Mouse (Mus musculus) ES-Bruce4 (cell line): Measurements from ENCODE around the gene Gm17617. TPM values are rescaled to one million over a fixed set of nuclear protein-coding genes. Genes with fewer than 3 reads are reported as not detected.
A peak's percentile ranks its signal among the peaks of the same experiment; 100 is the strongest.

Experiments
- H3K27ac ChIP-seq: 2 replicates; pipeline ENCODE4 v1.5.1; 2012; ENCODE audit warnings: low read length, inconsistent platforms; ENCODE audit not compliant: insufficient read depth
- H3K27me3 ChIP-seq: 2 replicates; pipeline ENCODE4 v1.6.1; 2012; ENCODE audit warnings: mild to moderate bottlenecking, low read length, inconsistent platforms; ENCODE audit not compliant: control insufficient read depth, poor library complexity, insufficient read depth, severe bottlenecking
- H3K36me3 ChIP-seq: 2 replicates; pipeline ENCODE4 v1.6.1; 2012; ENCODE audit warnings: inconsistent platforms, mild to moderate bottlenecking, low read length, moderate library complexity; ENCODE audit not compliant: control insufficient read depth, poor library complexity, insufficient read depth, severe bottlenecking
- H3K4me1 ChIP-seq: one replicate; pipeline ENCODE4 v1.8.1; 2011; ENCODE audit warnings: low read length; ENCODE audit not compliant: control insufficient read depth, insufficient read depth
- H3K4me3 ChIP-seq: 2 replicates; pipeline ENCODE4 v1.5.1; 2011; ENCODE audit warnings: low read depth, mild to moderate bottlenecking, low read length
- H3K9ac ChIP-seq: 2 replicates; pipeline ENCODE4 v1.6.1; 2012; ENCODE audit warnings: low read depth, mild to moderate bottlenecking, inconsistent platforms; ENCODE audit not compliant: poor library complexity, severe bottlenecking
- H3K9me3 ChIP-seq: replicated peaks from 2 replicates; pipeline ENCODE4 v1.6.1; 2012; ENCODE audit warnings: mild to moderate bottlenecking, low read length, inconsistent platforms; ENCODE audit not compliant: control insufficient read depth, poor library complexity, insufficient read depth, severe bottlenecking
- CTCF ChIP-seq: IDR thresholded peaks from one replicate; pipeline ENCODE4 v1.8.1; 2011; ENCODE audit warnings: low read depth, low read length
- EP300 ChIP-seq: IDR thresholded peaks from 2 replicates; pipeline ENCODE4 v1.6.1; 2011; ENCODE audit warnings: low read depth, low read length; ENCODE audit not compliant: insufficient read depth
- POLR2A ChIP-seq: IDR thresholded peaks from one replicate; pipeline ENCODE4 v1.8.1; 2011; ENCODE audit warnings: low read length; ENCODE audit not compliant: insufficient read depth
- polyA plus RNA-seq: library from polyadenylated mRNA; stranded (reverse); fragments of >200 nt; gene quantifications from 2 replicates; pipeline ENCODE4 v1.2.4, GENCODE M21; 2011; ENCODE audit warnings: low read depth; ENCODE audit not compliant: missing spikeins, insufficient read depth, insufficient read length

The Gm17617 gene
- polyA plus RNA-seq, 1 experiment = not detected

DNA sequence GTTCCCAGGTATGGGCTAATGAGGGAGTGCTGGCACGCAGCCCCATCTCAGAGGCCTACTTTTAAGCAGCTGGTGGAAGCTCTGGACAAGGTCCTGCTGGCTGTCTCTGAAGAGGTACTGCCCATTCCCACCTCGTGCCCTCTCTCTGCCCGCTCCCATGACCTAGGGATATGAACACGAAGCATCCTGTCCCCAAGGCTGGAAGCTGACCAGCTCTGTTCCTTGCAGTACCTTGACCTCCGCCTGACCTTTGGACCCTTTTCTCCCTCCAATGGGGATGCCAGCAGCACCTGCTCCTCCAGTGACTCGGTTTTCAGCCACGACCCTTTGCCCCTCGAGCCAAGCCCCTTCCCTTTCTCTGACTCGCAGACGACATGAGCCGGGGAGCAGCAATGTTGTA is 34.5 kb upstream of the Gm17617 start:
- Histone ChIP-seq H3K27ac (no peak overlapping the region), H3K9ac (peak overlapping the region; percentile 10; the same call in 1 of the 2 replicates), H3K27me3 (no peaks in the 10 kb centered on the region), H3K4me3 (no peak overlapping the region), H3K4me1 (peaks cover 5% of the 10 kb centered on the region), H3K9me3 (no peaks in the 10 kb centered on the region), H3K36me3 (no peaks in the 10 kb centered on the region)
- TF ChIP-seq EP300 (no peak), POLR2A (no peak), CTCF (no peak)

DNA sequence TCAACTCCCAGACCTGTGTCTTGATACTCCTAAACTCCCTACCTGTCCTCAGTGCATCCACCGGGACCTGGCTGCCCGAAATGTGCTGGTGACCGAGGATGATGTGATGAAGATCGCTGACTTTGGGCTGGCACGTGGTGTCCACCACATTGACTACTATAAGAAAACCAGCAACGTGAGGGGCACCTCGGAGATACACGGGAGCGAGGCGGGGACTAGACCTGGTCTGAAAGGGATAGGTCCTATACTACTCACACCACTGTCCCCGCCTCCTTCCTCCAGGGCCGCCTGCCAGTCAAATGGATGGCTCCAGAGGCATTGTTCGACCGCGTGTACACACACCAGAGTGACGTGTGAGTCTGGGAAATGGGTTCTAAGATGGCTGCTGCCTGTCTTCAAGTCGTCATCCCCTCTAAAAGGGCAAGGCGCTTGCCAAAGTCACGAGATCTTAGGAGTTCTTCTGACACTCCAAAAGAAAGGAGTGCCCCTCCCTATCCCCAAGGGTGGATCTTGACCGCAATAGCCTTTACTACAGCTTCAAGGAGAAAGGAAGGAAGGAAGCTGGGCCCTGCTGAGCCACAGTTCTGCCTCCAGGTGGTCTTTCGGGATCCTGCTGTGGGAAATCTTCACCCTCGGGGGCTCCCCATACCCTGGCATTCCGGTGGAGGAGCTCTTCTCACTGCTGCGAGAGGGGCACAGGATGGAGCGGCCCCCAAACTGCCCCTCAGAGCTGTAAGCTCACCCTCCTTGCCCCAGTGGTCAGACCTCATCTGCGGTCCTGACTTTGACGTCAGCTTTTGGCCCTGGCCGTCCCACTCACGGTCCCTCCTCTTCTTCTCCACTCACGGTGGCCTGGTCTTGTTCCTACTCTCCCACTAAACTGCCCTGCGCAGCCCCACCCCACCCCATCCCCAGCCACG is 33.7 kb upstream of the Gm17617 start:
- peaks cover 5% of the 10 kb centered on the region for H3K4me1 ChIP-seq
- no peaks in the 10 kb centered on the region for H3K27me3 ChIP-seq
- H3K4me3 ChIP-seq = peak overlapping the region; percentile 19
- peak overlapping the region; percentile 10; the same call in 1 of the 2 replicates for H3K9ac ChIP-seq
- H3K9me3 ChIP-seq = no peaks in the 10 kb centered on the region
- no peak for TF ChIP-seq EP300
- TF ChIP-seq POLR2A = no peak
- TF ChIP-seq CTCF = no peak
- no peaks in the 10 kb centered on the region for H3K36me3 ChIP-seq
- H3K27ac ChIP-seq = 0 out of 2 replicates have a peak overlapping the region, but pooled peaks have one; percentile 0

DNA sequence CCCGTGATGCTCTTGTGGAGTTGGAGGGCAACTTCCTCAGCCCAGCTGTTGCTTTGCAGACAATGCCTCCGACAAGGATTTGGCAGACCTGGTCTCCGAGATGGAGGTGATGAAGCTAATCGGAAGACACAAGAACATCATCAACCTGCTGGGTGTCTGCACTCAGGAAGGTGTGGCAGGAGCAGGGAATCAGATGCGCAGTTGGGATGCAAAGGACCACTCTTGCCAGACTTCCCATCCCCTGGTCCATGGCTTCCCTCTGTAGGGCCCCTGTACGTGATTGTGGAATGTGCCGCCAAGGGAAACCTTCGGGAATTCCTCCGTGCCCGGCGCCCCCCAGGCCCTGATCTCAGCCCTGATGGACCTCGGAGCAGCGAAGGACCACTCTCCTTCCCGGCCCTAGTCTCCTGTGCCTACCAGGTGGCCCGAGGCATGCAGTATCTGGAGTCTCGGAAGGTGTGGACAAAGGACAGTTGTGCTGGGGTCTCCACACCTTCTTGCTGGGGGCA is 32.5 kb upstream of the Gm17617 start:
- no peak overlapping the region for H3K9ac ChIP-seq

DNA sequence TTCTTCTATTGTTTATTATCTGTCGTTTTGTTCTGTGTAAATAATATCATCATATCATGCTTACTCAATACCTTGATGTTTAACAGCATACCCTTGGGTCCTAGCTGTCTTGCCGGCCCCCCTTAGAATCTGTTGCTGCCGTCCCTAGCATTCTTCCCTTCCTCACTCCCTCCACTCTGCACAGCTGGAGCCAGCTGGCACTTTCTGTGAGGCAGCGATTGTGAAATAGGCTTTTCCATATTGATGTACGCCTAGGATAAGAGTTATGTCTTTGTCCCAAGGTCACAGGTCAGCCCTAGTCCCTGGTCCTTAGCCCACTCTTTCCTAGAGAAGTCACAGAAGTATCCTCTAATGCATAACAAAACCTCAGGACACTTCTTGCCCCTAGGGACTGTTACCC is 30.2 kb upstream of the Gm17617 start:
- Histone ChIP-seq H3K9me3 (no peaks in the 10 kb centered on the region), H3K9ac (no peak overlapping the region), H3K27ac (no peak overlapping the region), H3K27me3 (no peaks in the 10 kb centered on the region), H3K36me3 (no peaks in the 10 kb centered on the region), H3K4me1 (peaks cover 5% of the 10 kb centered on the region), H3K4me3 (no peak overlapping the region)
- TF ChIP-seq EP300 (no peak), CTCF (no peak), POLR2A (no peak)

More for the DNA sequence above, 32.5 kb upstream of the Gm17617 start:
- Histone ChIP-seq H3K27ac (no peak overlapping the region), H3K4me3 (no peak overlapping the region), H3K4me1 (peaks cover 5% of the 10 kb centered on the region), H3K27me3 (no peaks in the 10 kb centered on the region), H3K9me3 (no peaks in the 10 kb centered on the region), H3K36me3 (no peaks in the 10 kb centered on the region)
- TF ChIP-seq CTCF = no peak
- no peak for TF ChIP-seq EP300
- no peak for TF ChIP-seq POLR2A

DNA sequence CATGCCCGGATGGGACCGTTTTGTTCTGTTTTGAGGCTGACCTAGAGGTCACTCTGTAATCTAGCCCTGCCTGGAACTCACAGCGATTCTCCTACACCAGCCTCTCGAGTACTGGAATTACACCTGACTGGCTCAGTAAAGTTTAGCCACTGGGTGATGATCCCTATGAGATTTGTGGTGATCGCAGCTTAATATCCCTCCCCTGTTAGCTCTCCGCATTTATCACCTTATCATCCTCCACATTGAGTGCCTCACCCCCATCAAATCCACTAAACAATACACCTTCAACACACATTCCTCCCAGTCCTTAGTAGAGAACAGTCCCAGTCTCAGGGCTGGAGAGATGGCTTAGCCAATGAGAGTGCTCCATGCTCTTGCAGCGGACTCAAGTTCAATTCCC is 29.0 kb upstream of the Gm17617 start:
- no peak for TF ChIP-seq POLR2A
- 0 out of 2 replicates have a peak, but pooled peaks have one; percentile 8 for TF ChIP-seq EP300
- no peaks in the 10 kb centered on the region for H3K4me1 ChIP-seq
- peak overlapping the region; percentile 75 for H3K27ac ChIP-seq
- H3K27me3 ChIP-seq = no peaks in the 10 kb centered on the region
- no peaks in the 10 kb centered on the region for H3K9me3 ChIP-seq
- H3K4me3 ChIP-seq = no peak overlapping the region
- H3K36me3 ChIP-seq = no peaks in the 10 kb centered on the region
- no peak overlapping the region for H3K9ac ChIP-seq

DNA sequence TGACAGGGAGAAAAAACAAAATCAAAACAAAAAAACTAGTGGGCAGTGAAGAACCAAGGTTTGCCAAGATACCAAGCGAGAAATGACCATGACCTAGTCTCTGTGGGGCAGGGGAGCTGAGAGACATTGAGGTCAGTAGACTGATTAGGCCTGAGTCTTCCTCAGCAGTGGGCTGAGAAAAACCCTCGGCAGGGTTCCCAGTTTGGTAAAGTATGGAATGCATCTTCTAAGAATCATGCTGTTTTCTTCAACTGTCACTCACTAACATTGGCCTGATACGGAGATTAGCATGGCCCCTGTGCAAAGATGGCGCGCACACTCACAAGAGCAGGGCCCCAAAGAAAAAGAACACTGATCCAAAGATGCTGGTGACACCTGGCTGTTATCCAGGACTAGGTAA is 20.6 kb upstream of the Gm17617 start:
- Histone ChIP-seq H3K9ac (no peak overlapping the region), H3K36me3 (no peaks in the 10 kb centered on the region), H3K4me1 (no peaks in the 10 kb centered on the region), H3K27me3 (no peaks in the 10 kb centered on the region), H3K27ac (no peak overlapping the region), H3K4me3 (no peak overlapping the region), H3K9me3 (no peaks in the 10 kb centered on the region)
- TF ChIP-seq CTCF (no peak), POLR2A (no peak), EP300 (no peak)
